8 mouse cellular contexts compared by ENCODE assay signal in the genomic region with DNA sequence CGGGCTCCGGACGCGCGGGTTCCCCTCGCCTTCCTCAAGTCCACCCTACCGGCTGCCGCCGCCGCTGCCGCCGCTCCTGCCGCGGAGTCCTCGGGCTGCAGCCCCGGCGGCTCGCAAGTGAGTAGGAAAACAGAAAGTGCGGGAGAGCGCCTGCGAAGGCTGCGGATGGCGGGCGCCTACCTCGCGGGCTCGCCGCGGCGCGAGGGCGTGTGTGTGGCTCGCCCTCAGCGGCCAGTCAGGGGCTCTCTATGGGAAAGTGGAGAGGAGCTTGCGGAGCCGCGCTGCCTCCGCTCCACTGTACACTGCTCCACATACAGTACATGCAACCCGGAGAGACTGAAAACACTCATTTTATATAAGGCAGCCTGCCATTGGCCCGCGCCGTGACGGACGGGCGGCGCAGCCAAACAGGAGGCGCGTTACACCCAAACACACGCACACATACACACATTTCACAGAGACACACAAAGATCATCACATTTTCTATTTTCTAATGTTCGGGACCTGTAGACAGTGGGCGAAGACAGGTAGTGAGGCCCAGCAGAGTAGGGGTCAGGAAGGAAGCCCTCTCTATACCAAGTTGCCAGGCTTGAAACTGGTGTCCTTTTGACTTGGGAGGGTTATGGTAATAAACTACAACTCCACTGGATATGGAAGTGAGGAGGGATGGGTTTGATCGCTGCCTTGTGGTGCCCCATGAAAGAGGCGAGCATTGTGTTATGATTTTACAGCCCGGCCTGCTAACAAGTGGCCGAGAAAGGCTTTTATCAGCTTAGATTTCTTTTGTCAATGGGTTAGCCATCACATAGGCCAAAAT. TPM values are rescaled to one million over a fixed set of nuclear protein-coding genes. Genes with fewer than 3 reads are reported as not detected.
A peak's percentile ranks its signal among the peaks of the same experiment; 100 is the strongest.
DNase-seq lines count a peak whose midpoint lies in the region; ATAC-seq and TF ChIP-seq lines count a peak whose summit lies in the region.

Bbx (minus strand) TSS at position 329 of the 817 bp plus-strand sequence.

- peaks cover 26% of the 10 kb centered on the region for H3K4me1 ChIP-seq in E14TG2a.4 (replicated peaks; ENCODE audit: low read depth, low read length)
- peaks cover 10% of the 10 kb centered on the region; the same call in 1 of the 2 replicates for H3K4me1 ChIP-seq in forebrain, embryonic 12.5 days
- H3K4me1 ChIP-seq in heart, postnatal 0 days (ENCODE audit: control insufficient read depth, insufficient read depth), result no peaks in the 10 kb centered on the region
- peaks cover 7% of the 10 kb centered on the region for H3K4me1 ChIP-seq in liver, embryonic 16.5 days (ENCODE audit: control insufficient read depth, low read depth, low read length)
- H3K4me1 ChIP-seq in neural tube, embryonic 13.5 days (replicated peaks), result peaks cover 12% of the 10 kb centered on the region; the same call in 1 of the 2 replicates
- H3K4me1 ChIP-seq in testis, adult 2 months (ENCODE audit: control insufficient read depth, insufficient read depth, low read length), result peaks cover 19% of the 10 kb centered on the region

- TF ChIP-seq POLR2A in testis, adult 2 months (IDR thresholded peaks at IDR 0.05; ENCODE audit: control insufficient read depth, low read depth, low read length), result peak; percentile 80; the same call in 1 of the 2 replicates

- under 1% methylated on average over 50 of the region's 55 CpGs for WGBS in forebrain, embryonic 12.5 days
- under 1% methylated on average over 50 of the region's 55 CpGs for WGBS in heart, postnatal 0 days
- under 1% methylated on average over 50 of the region's 55 CpGs for WGBS in liver, embryonic 16.5 days (ENCODE audit: insufficient replicate concordance)
- WGBS in neural tube, embryonic 13.5 days, result under 1% methylated on average over 55 of the region's 55 CpGs

- TF ChIP-seq CTCF in E14TG2a.4 (conservative IDR thresholded peaks at IDR 0.05; ENCODE audit: low read length), result no peak
- TF ChIP-seq CTCF in heart, postnatal 0 days (IDR thresholded peaks at IDR 0.05; ENCODE audit: low read depth), result no peak
- TF ChIP-seq CTCF in testis, adult 2 months (IDR thresholded peaks at IDR 0.05; ENCODE audit: control insufficient read depth, insufficient read depth, insufficient replicate concordance, low read depth, low read length), result no peak

- H3K27me3 ChIP-seq in E14TG2a.4 (ENCODE audit: insufficient read depth, low read length), result peaks cover 28% of the 10 kb centered on the region
- H3K27me3 ChIP-seq in forebrain, embryonic 12.5 days, result no peaks in the 10 kb centered on the region
- no peaks in the 10 kb centered on the region for H3K27me3 ChIP-seq in heart, postnatal 0 days (ENCODE audit: control insufficient read depth, insufficient read depth, low read length)
- H3K27me3 ChIP-seq in liver, embryonic 16.5 days (ENCODE audit: control insufficient read depth, insufficient read depth, low read depth, low read length), result no peaks in the 10 kb centered on the region
- 0 out of 2 replicates have a peak, but pooled peaks cover 3% of the 10 kb centered on the region for H3K27me3 ChIP-seq in neural tube, embryonic 13.5 days
- no peaks in the 10 kb centered on the region; the same call in 1 of the 2 replicates for H3K27me3 ChIP-seq in testis, adult 2 months (ENCODE audit: control insufficient read depth, insufficient read depth, low read length)

- H3K36me3 ChIP-seq in E14TG2a.4 (ENCODE audit: insufficient read depth, low read length), result no peaks in the 10 kb centered on the region
- H3K36me3 ChIP-seq in forebrain, embryonic 12.5 days (replicated peaks), result no peaks in the 10 kb centered on the region
- H3K36me3 ChIP-seq in heart, postnatal 0 days (replicated peaks; ENCODE audit: control insufficient read depth, insufficient read depth, low read length), result no peaks in the 10 kb centered on the region
- H3K36me3 ChIP-seq in liver, embryonic 16.5 days (ENCODE audit: control insufficient read depth, insufficient read depth), result no peaks in the 10 kb centered on the region
- no peaks in the 10 kb centered on the region for H3K36me3 ChIP-seq in neural tube, embryonic 13.5 days
- H3K36me3 ChIP-seq in testis, adult 2 months (ENCODE audit: control insufficient read depth, insufficient read depth, low read length), result no peaks in the 10 kb centered on the region

- DNase-seq in c-Kit-positive CD71-positive TER-119-positive erythroid progenitor cells, embryonic 14.5 days (ENCODE audit: low spot score), result peak; percentile 92
- peak; percentile 90 for DNase-seq in heart, postnatal 0 days (ENCODE audit: low spot score)
- peak; percentile 96 to 98 for DNase-seq in kidney, postnatal 4 days

- peak within 1 kb of the TSS; percentile 91 for H3K4me3 ChIP-seq in E14TG2a.4 (replicated peaks; ENCODE audit: low read length)
- peak within 1 kb of the TSS; percentile 94 for H3K4me3 ChIP-seq in forebrain, embryonic 12.5 days (replicated peaks)
- peak within 1 kb of the TSS; percentile 99 for H3K4me3 ChIP-seq in heart, postnatal 0 days (ENCODE audit: low read depth, low read length)
- H3K4me3 ChIP-seq in liver, embryonic 16.5 days (ENCODE audit: low read depth, low read length), result peak within 1 kb of the TSS; percentile 86
- peak within 1 kb of the TSS; percentile 87 for H3K4me3 ChIP-seq in neural tube, embryonic 13.5 days
- H3K4me3 ChIP-seq in testis, adult 2 months (ENCODE audit: control insufficient read depth, low read depth, low read length), result peak within 1 kb of the TSS; percentile 85

- H3K27ac ChIP-seq in forebrain, embryonic 12.5 days, result peak within 1 kb of the TSS; percentile 99
- peak within 1 kb of the TSS; percentile 98 for H3K27ac ChIP-seq in heart, postnatal 0 days (ENCODE audit: low read depth)
- peak within 1 kb of the TSS; percentile 92 for H3K27ac ChIP-seq in liver, embryonic 16.5 days (ENCODE audit: low read length)
- H3K27ac ChIP-seq in neural tube, embryonic 13.5 days (replicated peaks), result peak within 1 kb of the TSS; percentile 94
- H3K27ac ChIP-seq in testis, adult 2 months (ENCODE audit: control insufficient read depth, insufficient read depth, low read depth, low read length), result peak within 1 kb of the TSS; percentile 77

- H3K9me3 ChIP-seq in E14TG2a.4 (ENCODE audit: low read length), result no peaks in the 10 kb centered on the region
- no peaks in the 10 kb centered on the region for H3K9me3 ChIP-seq in forebrain, embryonic 12.5 days
- H3K9me3 ChIP-seq in heart, postnatal 0 days (replicated peaks; ENCODE audit: control insufficient read depth, low read length), result no peaks in the 10 kb centered on the region
- no peaks in the 10 kb centered on the region for H3K9me3 ChIP-seq in liver, embryonic 16.5 days (replicated peaks; ENCODE audit: control insufficient read depth, low read length)
- no peaks in the 10 kb centered on the region for H3K9me3 ChIP-seq in neural tube, embryonic 13.5 days

- peak; percentile 98 for ATAC-seq in forebrain, embryonic 12.5 days (ENCODE audit: low FRiP score)
- ATAC-seq in heart, postnatal 0 days (ENCODE audit: insufficient read depth, low read depth), result peak; percentile 95
- ATAC-seq in liver, embryonic 16.5 days (ENCODE audit: low read depth), result peak; percentile 97
- ATAC-seq in neural tube, embryonic 13.5 days (ENCODE audit: low read depth), result peak; percentile 98

- no peak for TF ChIP-seq EP300 in heart, postnatal 0 days (IDR thresholded peaks at IDR 0.05; ENCODE audit: low read depth)

- peak within 1 kb of the TSS; percentile 100 for H3K4me2 ChIP-seq in forebrain, embryonic 12.5 days
- H3K4me2 ChIP-seq in heart, postnatal 0 days (ENCODE audit: low read depth, low read length), result peak within 1 kb of the TSS; percentile 100
- peak within 1 kb of the TSS; percentile 97 for H3K4me2 ChIP-seq in liver, embryonic 16.5 days (ENCODE audit: low read depth, low read length)
- peak within 1 kb of the TSS; percentile 99 for H3K4me2 ChIP-seq in neural tube, embryonic 13.5 days

- peak within 1 kb of the TSS; percentile 96 for H3K9ac ChIP-seq in forebrain, embryonic 12.5 days
- peak within 1 kb of the TSS; percentile 85 for H3K9ac ChIP-seq in heart, postnatal 0 days (replicated peaks; ENCODE audit: low read depth, low read length)
- H3K9ac ChIP-seq in liver, embryonic 16.5 days (ENCODE audit: low read depth, low read length), result peak within 1 kb of the TSS; percentile 88
- H3K9ac ChIP-seq in neural tube, embryonic 13.5 days, result peak within 1 kb of the TSS; percentile 94

RNA-seq across cellular contexts. Expression of gene Bbx, which starts in this region (rescaled TPM):
- polyA plus RNA-seq in forebrain, embryonic 12.5 days (2016; fragmentation: Nextera tagmentation; extraction: Ambion mirVana), result 40.7 and 43.3 TPM in 2 replicates
- 15.7 and 17.4 TPM in 2 replicates for total RNA-seq in heart, postnatal 0 days (2014; rRNA removed; ENCODE audit: low replicate concordance)
- 20.0 and 20.3 TPM in 2 replicates for polyA plus RNA-seq in heart, postnatal 0 days (2015; fragmentation: Nextera tagmentation; extraction: Ambion mirVana)
- 6.2 and 6.3 TPM in 2 replicates for polyA plus RNA-seq in liver, embryonic 16.5 days (2015; fragmentation: Nextera tagmentation; extraction: Ambion mirVana)
- 21.2 and 25.9 TPM in 2 replicates for polyA plus RNA-seq in neural tube, embryonic 13.5 days (2015; fragmentation: Nextera tagmentation; extraction: Ambion mirVana)
- 52.7 and 55.5 TPM in 2 replicates for polyA plus RNA-seq in testis, adult 2 months (2012; rRNA removed)

Comparison
In these comparisons a context has a peak if more than half of its experiments do, and no peak if none do; other contexts are left out.
1. Peak in every context shown above with its lines: DNase-seq, ATAC-seq, H3K4me3 ChIP-seq and H3K27ac ChIP-seq.